Mouse (Mus musculus): ENCODE results near the gene Pnpla3. TPM values are rescaled to one million over a fixed set of nuclear protein-coding genes. Genes with fewer than 3 reads are reported as not detected.
A peak's percentile ranks its signal among the peaks of the same experiment; 100 is the strongest.

The Pnpla3 gene
- polyA plus RNA-seq, 1 experiment from 2014 or later: 6.0 TPM

GRCm38 (mm10) chr15:84234794-84235581 lies 67.4 kb downstream of the Pnpla3 start:
- Histone ChIP-seq H3K4me1 (ENCODE audit: control insufficient read depth, insufficient read depth, low read depth, low read length) (peaks cover 38% of the 10 kb centered on the region), H3K9ac (ENCODE audit: low read depth, low read length) (no peak overlapping the region), H3K27ac (ENCODE audit: low read depth, low read length) (no peak overlapping the region; the same call in 1 of the 2 replicates)

GRCm38 (mm10) chr15:84235646-84236045 lies 68.0 kb downstream of the Pnpla3 start:
- Histone ChIP-seq H3K9ac (ENCODE audit: low read depth, low read length) (no peak overlapping the region), H3K4me2 (ENCODE audit: low read length) (no peak overlapping the region), H3K4me1 (ENCODE audit: control insufficient read depth, insufficient read depth, low read depth, low read length) (peaks cover 36% of the 10 kb centered on the region), H3K9me3 (ENCODE audit: control insufficient read depth, low read length) (no peaks in the 10 kb centered on the region), H3K27ac (ENCODE audit: low read depth, low read length) (no peak overlapping the region; the same call in 1 of the 2 replicates), H3K4me3 (ENCODE audit: low read length) (no peak overlapping the region), H3K36me3 (ENCODE audit: control insufficient read depth, insufficient read depth, low read length) (no peaks in the 10 kb centered on the region), H3K27me3 (replicated peaks; ENCODE audit: control insufficient read depth, insufficient read depth, low read length) (no peaks in the 10 kb centered on the region)
- 51% methylated on average over 7 of the region's 7 CpGs for WGBS
- peak; percentile 40; the same call in 1 of the 2 replicates for ATAC-seq

More at GRCm38 (mm10) chr15:84234794-84235581, 67.4 kb downstream of the Pnpla3 start:
- no peak overlapping the region for H3K4me3 ChIP-seq (ENCODE audit: low read length)
- no peaks in the 10 kb centered on the region for H3K9me3 ChIP-seq (ENCODE audit: control insufficient read depth, low read length)
- peak; percentile 44; the same call in 1 of the 2 replicates for ATAC-seq
- no peaks in the 10 kb centered on the region for H3K36me3 ChIP-seq (ENCODE audit: control insufficient read depth, insufficient read depth, low read length)
- H3K4me2 ChIP-seq (ENCODE audit: low read length): no peak overlapping the region
- H3K27me3 ChIP-seq (replicated peaks; ENCODE audit: control insufficient read depth, insufficient read depth, low read length): no peaks in the 10 kb centered on the region
- WGBS: 71% methylated on average over 7 of the region's 7 CpGs

Small RNA genes within 50 kb of the gene (microRNA-seq; reads per million reads assigned to microRNA genes)
- gene Mir6392: not detected

Other genes starting within 250 kb of the Pnpla3 start
- 0.65 and 0.72 TPM in 2 replicates for gene Efcab6, start 102.5 kb upstream of the Pnpla3 start, polyA plus RNA-seq (2015; fragmentation: Nextera tagmentation; extraction: Ambion mirVana)
- gene Sult4a1, start 62.1 kb upstream of the Pnpla3 start, polyA plus RNA-seq (2015; fragmentation: Nextera tagmentation; extraction: Ambion mirVana): 138 and 143 TPM in 2 replicates
- gene Pnpla5, start 44.7 kb upstream of the Pnpla3 start, polyA plus RNA-seq (2015; fragmentation: Nextera tagmentation; extraction: Ambion mirVana): not detected in 2 replicates
- 94.4 and 95.3 TPM in 2 replicates for gene Samm50, start 24.4 kb downstream of the Pnpla3 start, polyA plus RNA-seq (2015; fragmentation: Nextera tagmentation; extraction: Ambion mirVana)
- 4.3 and 4.8 TPM in 2 replicates for gene Parvb, start 64.2 kb downstream of the Pnpla3 start, polyA plus RNA-seq (2015; fragmentation: Nextera tagmentation; extraction: Ambion mirVana)
- 1.4 TPM in 2 replicates for gene Parvg, start 156.2 kb downstream of the Pnpla3 start, polyA plus RNA-seq (2015; fragmentation: Nextera tagmentation; extraction: Ambion mirVana)